Mouse (Mus musculus) urinary bladder, postnatal 10 days (tissue): Measurements from ENCODE around the gene Olfr1140.

ENCODE experiments used
- DNase-seq: peaks from one replicate; pipeline ENCODE4 v3.0.0; 2022; ENCODE audit warnings: low spot score

The Olfr1140 gene

GRCm38 (mm10) chr2:87743452-87743851, at the start of gene Olfr1140:
Gene Olfr1140, plus strand, starts transcription at chr2:87743752.
- no peak for DNase-seq

- DNase-seq, result no peak
Measured at GRCm38 (mm10) chr2:87693847-87694246, 49.7 kb upstream of the Olfr1140 start, which contains the start of gene Olfr1136. Gene Olfr1136, minus strand, starts transcription at chr2:87693947.

- DNase-seq, result no peak
Measured at GRCm38 (mm10) chr2:87713079-87713478, 30.5 kb upstream of the Olfr1140 start, which contains the start of gene Olfr1137. Gene Olfr1137, minus strand, starts transcription at chr2:87713179.

- no peak for DNase-seq
Measured at GRCm38 (mm10) chr2:87739878-87740277, 3.7 kb upstream of the Olfr1140 start, which contains the start of gene Olfr1138. Gene Olfr1138, minus strand, starts transcription at chr2:87739978.

- DNase-seq, result no peak
Measured at GRCm38 (mm10) chr2:87753891-87754290, 10.3 kb downstream of the Olfr1140 start, which contains the start of gene Olfr1141. Gene Olfr1141, minus strand, starts transcription at chr2:87753991.

- no peak for DNase-seq
Measured at GRCm38 (mm10) chr2:87776143-87776542, 32.6 kb downstream of the Olfr1140 start.

GRCm38 (mm10) chr2:87779183-87779582, 35.6 kb downstream of the Olfr1140 start, which contains the start of gene Olfr152:
Gene Olfr152, plus strand, starts transcription at chr2:87779483.
- DNase-seq, result no peak
